Mouse (Mus musculus) lung, embryonic 14.5 days (tissue): ENCODE data around the gene Smim26. TPM values are rescaled to one million over a fixed set of nuclear protein-coding genes. Genes with fewer than 3 reads are reported as not detected.
"Not testable (repeated sequence)": the region's sequence is repeated elsewhere in the genome, so short reads cannot be mapped to it uniquely, and the experiment has no call there.

Source experiments
- ATAC-seq: fragments of 200-750 bp; cut with Nextera tagmentation; 2 replicates; pipeline ENCODE4 v1.8.0; 2017; ENCODE audit warnings: mild to moderate bottlenecking, moderate TSS enrichment, moderate library complexity; ENCODE audit not compliant: insufficient read depth
- DNase-seq: peaks from one replicate; pipeline ENCODE4 v3.0.0-alpha.2; 2015
- H3K27ac ChIP-seq: fragments of 300-500 bp; sonication (generic); 2 replicates; pipeline ENCODE4 v1.5.1; 2014; ENCODE audit warnings: low read depth, mild to moderate bottlenecking, moderate library complexity
- H3K27me3 ChIP-seq: fragments of 300-500 bp; sonication (generic); 2 replicates; pipeline ENCODE4 v1.6.1; 2014; ENCODE audit warnings: low read length, control low read depth; ENCODE audit not compliant: insufficient read depth
- H3K36me3 ChIP-seq: fragments of 300-500 bp; sonication (generic); 2 replicates; pipeline ENCODE4 v1.6.1; 2014; ENCODE audit warnings: control low read depth; ENCODE audit not compliant: insufficient read depth
- H3K4me1 ChIP-seq: fragments of 300-500 bp; sonication (generic); 2 replicates; pipeline ENCODE4 v1.6.1; 2014; ENCODE audit warnings: antibody characterized with exemption, control low read depth; ENCODE audit not compliant: insufficient read depth
- H3K4me2 ChIP-seq: fragments of 300-500 bp; sonication (generic); 2 replicates; pipeline ENCODE4 v1.6.1; 2014; ENCODE audit warnings: mild to moderate bottlenecking
- H3K4me3 ChIP-seq: fragments of 300-500 bp; sonication (generic); 2 replicates; pipeline ENCODE4 v1.5.1; 2014; ENCODE audit warnings: low read depth, low read length
- H3K9ac ChIP-seq: fragments of 300-500 bp; sonication (generic); 2 replicates; pipeline ENCODE4 v1.6.1; 2014
- H3K9me3 ChIP-seq: fragments of 300-500 bp; sonication (generic); 2 replicates; pipeline ENCODE4 v1.6.1; 2016; ENCODE audit warnings: low read depth, low read length, control low read depth
- CTCF ChIP-seq: IDR thresholded peaks from 2 replicates; pipeline ENCODE4 v1.5.1; 2016; ENCODE audit warnings: antibody characterized with exemption, low read depth
- WGBS: fragments of 180-500 bp; shearing (Covaris S2); extraction: QIAGEN DNeasy Blood & Tissue Kit; methylation state at CpG from one replicate; pipeline ENCODE4 v1.1.7; 2014; 5-methylcytosine and 5-hydroxymethylcytosine counted together
- polyA plus RNA-seq: library from polyadenylated mRNA; unstranded; fragments of >200 nt; fragmentation: Nextera tagmentation; extraction: Ambion mirVana; gene quantifications from 2 replicates; pipeline ENCODE4 v1.2.1, GENCODE M21; 2014

Smim26 gene
- polyA plus RNA-seq, 1 experiment from 2014 or later = 34.5 TPM

DNA sequence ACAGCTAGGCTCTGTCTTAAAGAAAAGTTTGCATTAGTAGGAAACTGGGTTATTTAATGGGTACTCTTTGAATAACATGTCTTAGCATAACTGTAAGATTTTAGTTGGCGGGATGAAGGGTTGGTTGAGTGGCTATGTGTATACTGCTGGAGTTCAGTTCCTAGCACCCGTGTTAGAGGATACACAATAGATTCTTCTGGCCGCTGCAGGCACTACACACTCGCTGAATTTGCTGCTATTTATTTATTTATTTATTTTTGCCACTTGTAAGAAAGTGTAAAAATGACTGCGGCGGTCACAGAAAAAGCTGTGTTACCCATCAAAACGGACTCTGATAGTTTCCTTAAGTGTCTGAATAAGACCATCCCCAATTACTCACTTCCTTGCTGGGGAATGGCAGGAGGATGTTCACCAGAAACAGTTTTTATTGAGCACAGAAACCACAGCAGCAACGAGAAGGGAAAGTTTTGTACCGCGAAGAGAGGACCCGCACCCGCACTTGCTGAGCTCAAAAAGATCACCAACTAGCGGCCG, 38.5 kb upstream of the Smim26 start:
- 1% methylated on average over 14 of the region's 14 CpGs for WGBS
- peak overlapping the region; percentile 92 for H3K27ac ChIP-seq
- peak overlapping the region; percentile 66 for H3K4me2 ChIP-seq
- H3K4me1 ChIP-seq = no peaks in the 10 kb centered on the region; the same call in 1 of the 2 replicates
- H3K9ac ChIP-seq = peak overlapping the region; percentile 62
- H3K36me3 ChIP-seq = peaks cover 11% of the 10 kb centered on the region; the same call in 1 of the 2 replicates
- H3K27me3 ChIP-seq = no peaks in the 10 kb centered on the region
- H3K9me3 ChIP-seq = no peaks in the 10 kb centered on the region
- no peak for TF ChIP-seq CTCF
- peak overlapping the region; percentile 55 for H3K4me3 ChIP-seq
- peak; percentile 19; the same call in 1 of the 2 replicates for ATAC-seq
- DNase-seq = peak; percentile 59

- Histone ChIP-seq H3K9ac (peak within 1 kb of the TSS; percentile 62), H3K36me3 (peaks cover 11% of the 10 kb centered on the region; the same call in 1 of the 2 replicates), H3K27ac (peak within 1 kb of the TSS; percentile 92), H3K4me2 (peak within 1 kb of the TSS; percentile 66), H3K27me3 (no peaks in the 10 kb centered on the region), H3K4me1 (no peaks in the 10 kb centered on the region; the same call in 1 of the 2 replicates), H3K9me3 (no peaks in the 10 kb centered on the region), H3K4me3 (peak within 1 kb of the TSS; percentile 55)
- under 1% methylated on average over 44 of the region's 44 CpGs for WGBS
- ATAC-seq (peak; percentile 98), DNase-seq (peak; percentile 98)
- no peak for TF ChIP-seq CTCF
These were observed 37.9 kb upstream of the Smim26 start, which contains the start of gene Sec23b for GRCm38 (mm10) chr2:144555820-144556552. Gene Sec23b (plus strand): TSS chr2:144556229.

DNA sequence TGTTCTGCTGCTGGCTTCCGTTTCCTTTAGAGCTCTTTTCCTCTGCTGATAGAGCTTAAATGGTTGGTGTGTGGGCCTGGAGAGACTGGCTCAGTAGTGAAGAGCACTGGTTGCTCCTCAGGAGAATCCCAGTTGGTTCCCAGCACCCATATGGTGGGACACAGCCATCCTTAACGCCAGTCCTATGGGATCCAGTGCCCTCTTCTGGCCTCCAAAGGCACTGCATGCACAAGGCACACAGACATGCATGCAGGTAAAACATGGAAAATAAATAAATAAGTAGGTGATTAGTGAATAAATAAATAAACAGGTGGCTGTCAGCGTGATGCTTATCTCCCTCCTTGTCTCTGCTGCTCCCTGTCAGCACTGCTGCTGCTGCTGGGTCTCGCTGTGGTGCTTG, 5.1 kb upstream of the Smim26 start:
- no peak overlapping the region for H3K27ac ChIP-seq
- peaks cover 56% of the 10 kb centered on the region for H3K36me3 ChIP-seq
- H3K9ac ChIP-seq = no peak overlapping the region
- no peak overlapping the region for H3K4me3 ChIP-seq
- H3K4me1 ChIP-seq = no peaks in the 10 kb centered on the region
- no peaks in the 10 kb centered on the region for H3K9me3 ChIP-seq
- WGBS = 75% methylated on average over 4 of the region's 4 CpGs
- no peak overlapping the region for H3K4me2 ChIP-seq
- DNase-seq = no peak
- ATAC-seq = no peak
- H3K27me3 ChIP-seq = no peaks in the 10 kb centered on the region
- peak; percentile 55 for TF ChIP-seq CTCF

DNA sequence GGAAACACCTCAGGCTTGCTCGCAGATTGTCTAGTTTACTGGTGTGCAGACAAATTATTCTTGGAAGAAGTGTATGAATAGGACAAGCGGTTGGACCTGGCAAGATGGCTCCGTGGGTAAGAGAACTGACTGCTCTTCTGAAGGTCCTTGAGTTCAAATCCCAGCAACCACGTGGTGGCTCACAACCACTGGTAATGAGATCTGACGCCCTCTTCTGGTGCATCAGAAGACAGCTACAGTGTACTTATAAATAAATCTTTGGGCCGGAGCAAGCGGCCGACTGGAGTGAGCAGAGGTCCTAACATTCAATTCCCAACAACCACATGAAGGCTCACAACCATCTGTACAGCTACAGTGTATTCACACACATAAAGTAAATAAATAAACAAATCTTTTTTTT, 818 bp upstream of the Smim26 start:
- not testable (repeated sequence) for H3K27me3 ChIP-seq, H3K4me1 ChIP-seq, H3K9ac ChIP-seq, H3K27ac ChIP-seq, H3K4me3 ChIP-seq, DNase-seq, H3K4me2 ChIP-seq, ATAC-seq, H3K9me3 ChIP-seq
- peaks cover 17% of the 10 kb centered on the region for H3K36me3 ChIP-seq
- WGBS = 63% methylated on average over 8 of the region's 8 CpGs

GRCm38 (mm10) chr2:144598006-144598405, 4.2 kb downstream of the Smim26 start:
- TF ChIP-seq CTCF = no peak
- 69% methylated on average over 2 of the region's 2 CpGs for WGBS
- no peak overlapping the region for H3K4me2 ChIP-seq
- H3K27me3 ChIP-seq = no peaks in the 10 kb centered on the region
- no peak overlapping the region for H3K4me3 ChIP-seq
- no peak overlapping the region for H3K9ac ChIP-seq
- ATAC-seq (no peak), DNase-seq (no peak)
- 0 out of 2 replicates have a peak, but pooled peaks cover 2% of the 10 kb centered on the region for H3K4me1 ChIP-seq
- H3K9me3 ChIP-seq = no peaks in the 10 kb centered on the region
- H3K36me3 ChIP-seq = no peaks in the 10 kb centered on the region; the same call in 1 of the 2 replicates
- no peak overlapping the region for H3K27ac ChIP-seq

GRCm38 (mm10) chr2:144599831-144600687, 6.2 kb downstream of the Smim26 start, which contains the start of gene Dtd1:
Gene Dtd1 (plus strand): TSS chr2:144599897.
- peak; percentile 87 for TF ChIP-seq CTCF
- 2% methylated on average over 50 of the region's 50 CpGs for WGBS

More at GRCm38 (mm10) chr2:144599831-144600687, 6.2 kb downstream of the Smim26 start, which contains the start of gene Dtd1:
- Histone ChIP-seq H3K4me2 (peak within 1 kb of the TSS; percentile 78), H3K4me1 (0 out of 2 replicates have a peak, but pooled peaks cover 2% of the 10 kb centered on the region), H3K9ac (peak within 1 kb of the TSS; percentile 76), H3K9me3 (no peaks in the 10 kb centered on the region), H3K4me3 (peak within 1 kb of the TSS; percentile 60), H3K27me3 (no peaks in the 10 kb centered on the region), H3K27ac (peak within 1 kb of the TSS; percentile 38; the same call in 1 of the 2 replicates), H3K36me3 (no peaks in the 10 kb centered on the region; the same call in 1 of the 2 replicates)
- DNase-seq (peak; percentile 93), ATAC-seq (peak; percentile 96)
